Mouse (Mus musculus): ENCODE results near the gene Bbx.

The Bbx gene

DNA sequence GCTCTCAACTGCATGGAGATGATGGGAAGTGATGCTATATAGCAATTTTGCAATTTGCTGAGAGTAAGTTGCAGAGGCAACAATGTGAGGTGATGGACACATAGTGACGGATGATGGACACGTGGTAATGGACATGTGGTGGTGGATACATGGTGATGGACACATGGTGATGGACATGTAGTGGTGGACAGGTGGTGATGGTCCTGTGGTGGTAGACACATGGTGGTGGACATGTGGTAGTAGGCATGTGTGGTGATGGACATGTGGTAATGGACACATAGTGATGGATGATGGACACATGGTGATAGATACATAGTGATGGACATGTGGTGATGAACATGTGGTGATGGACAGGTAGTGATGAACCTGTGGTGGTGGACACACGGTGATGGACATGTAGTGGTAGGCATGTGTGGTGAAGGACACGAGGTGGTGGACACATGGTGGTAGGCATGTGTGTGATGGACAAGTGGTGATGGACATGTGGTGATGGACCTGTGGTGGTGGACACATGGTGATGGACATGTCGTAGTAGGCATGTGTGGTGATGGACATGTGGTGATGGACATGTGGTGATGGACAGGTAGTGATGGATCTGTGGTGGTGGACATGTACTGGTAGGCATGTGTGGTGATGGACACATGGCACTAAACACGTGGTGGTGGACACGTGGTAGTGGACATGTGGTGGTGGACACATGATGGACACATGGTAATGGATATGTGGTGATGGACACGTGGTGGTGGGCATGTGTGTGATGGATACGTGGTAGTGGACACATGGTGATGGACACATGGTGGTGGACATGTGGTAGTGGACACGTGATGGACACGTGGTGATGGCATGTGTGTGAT is 271.5 kb downstream of the Bbx start:
- DNase-seq (ENCODE audit: low read depth, low spot score) = no peak

GRCm38 (mm10) chr16:50158546-50158945 is 273.6 kb downstream of the Bbx start:
- no peak for DNase-seq (ENCODE audit: low read depth, low spot score)

GRCm38 (mm10) chr16:50149606-50150005 is 282.6 kb downstream of the Bbx start:
- no peak for DNase-seq (ENCODE audit: low read depth, low spot score)

DNA sequence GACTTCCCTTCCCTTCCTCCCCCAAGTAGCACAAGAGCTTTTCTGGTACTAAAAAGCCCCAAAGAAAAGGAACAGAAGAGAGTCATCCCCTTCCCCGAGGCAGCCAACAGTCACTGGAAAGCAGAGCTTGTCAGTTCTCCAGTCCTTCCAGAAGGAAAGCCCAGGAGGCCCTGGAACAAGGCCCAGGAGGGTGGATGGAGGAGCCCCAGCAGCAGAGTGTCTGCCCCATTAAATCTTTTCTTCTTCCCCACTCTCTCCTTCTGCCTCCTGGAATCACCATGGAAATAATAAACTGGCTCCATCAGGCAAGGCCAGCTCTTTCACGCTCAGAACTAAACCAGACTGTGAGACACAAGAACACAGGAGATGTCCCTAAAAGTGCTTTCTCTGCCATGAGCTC is 284.3 kb downstream of the Bbx start:
- DNase-seq (ENCODE audit: low read depth, low spot score) = no peak

Measured in c-Kit-negative CD71-positive TER-119-positive erythroid progenitor cells, embryonic 14.5 days (primary cell).